Mouse (Mus musculus) CD4-positive helper T cell, adult 2 months (primary cell): ENCODE results near the gene Hoxa7.

Experiments
- DNase-seq: peaks from one replicate; pipeline ENCODE4 v3.0.0-alpha.2; 2012; ENCODE audit warnings: low read depth, missing footprints, low spot score

Hoxa7 gene

GRCm38 (mm10) chr6:52200073-52200750 lies 21.4 kb downstream of the Hoxa7 start:
- no peak for DNase-seq

GRCm38 (mm10) chr6:52197271-52197670 lies 24.4 kb downstream of the Hoxa7 start:
- DNase-seq, result no peak

- no peak for DNase-seq
Observed at GRCm38 (mm10) chr6:52196811-52197210, 24.8 kb downstream of the Hoxa7 start.

GRCm38 (mm10) chr6:52194690-52195089 lies 27.0 kb downstream of the Hoxa7 start:
- no peak for DNase-seq

- DNase-seq, result peak; percentile 87
Observed at GRCm38 (mm10) chr6:52191860-52192550, 29.6 kb downstream of the Hoxa7 start.

GRCm38 (mm10) chr6:52190906-52191810 lies 30.5 kb downstream of the Hoxa7 start, which contains the start of gene Hoxa4:
Gene Hoxa4 (minus strand): TSS chr6:52191753.
- peak; percentile 19 for DNase-seq

- DNase-seq, result no peak
Observed at GRCm38 (mm10) chr6:52190410-52190809, 31.2 kb downstream of the Hoxa7 start.

GRCm38 (mm10) chr6:52189909-52190308 lies 31.7 kb downstream of the Hoxa7 start:
- DNase-seq, result no peak

- DNase-seq, result no peak
Observed at GRCm38 (mm10) chr6:52189172-52189591, 32.5 kb downstream of the Hoxa7 start.

- DNase-seq, result no peak
Observed at GRCm38 (mm10) chr6:52186500-52186899, 35.2 kb downstream of the Hoxa7 start.

GRCm38 (mm10) chr6:52185834-52186233 lies 35.8 kb downstream of the Hoxa7 start:
- no peak for DNase-seq

- no peak for DNase-seq
Observed at GRCm38 (mm10) chr6:52185222-52185621, 36.4 kb downstream of the Hoxa7 start.

GRCm38 (mm10) chr6:52184668-52185067 lies 37.0 kb downstream of the Hoxa7 start:
- DNase-seq, result no peak

- no peak for DNase-seq
Observed at GRCm38 (mm10) chr6:52183311-52184080, 38.2 kb downstream of the Hoxa7 start.

GRCm38 (mm10) chr6:52182793-52183192 lies 38.9 kb downstream of the Hoxa7 start:
- DNase-seq, result no peak

GRCm38 (mm10) chr6:52182030-52182429 lies 39.6 kb downstream of the Hoxa7 start:
- DNase-seq, result no peak

GRCm38 (mm10) chr6:52180726-52181125 lies 40.9 kb downstream of the Hoxa7 start:
- DNase-seq, result no peak

GRCm38 (mm10) chr6:52180213-52180710 lies 41.4 kb downstream of the Hoxa7 start:
- DNase-seq, result no peak

GRCm38 (mm10) chr6:52179690-52180089 lies 42.0 kb downstream of the Hoxa7 start:
- no peak for DNase-seq

- no peak for DNase-seq
Observed at GRCm38 (mm10) chr6:52178918-52179665, 42.6 kb downstream of the Hoxa7 start.
